In the genomic region with DNA sequence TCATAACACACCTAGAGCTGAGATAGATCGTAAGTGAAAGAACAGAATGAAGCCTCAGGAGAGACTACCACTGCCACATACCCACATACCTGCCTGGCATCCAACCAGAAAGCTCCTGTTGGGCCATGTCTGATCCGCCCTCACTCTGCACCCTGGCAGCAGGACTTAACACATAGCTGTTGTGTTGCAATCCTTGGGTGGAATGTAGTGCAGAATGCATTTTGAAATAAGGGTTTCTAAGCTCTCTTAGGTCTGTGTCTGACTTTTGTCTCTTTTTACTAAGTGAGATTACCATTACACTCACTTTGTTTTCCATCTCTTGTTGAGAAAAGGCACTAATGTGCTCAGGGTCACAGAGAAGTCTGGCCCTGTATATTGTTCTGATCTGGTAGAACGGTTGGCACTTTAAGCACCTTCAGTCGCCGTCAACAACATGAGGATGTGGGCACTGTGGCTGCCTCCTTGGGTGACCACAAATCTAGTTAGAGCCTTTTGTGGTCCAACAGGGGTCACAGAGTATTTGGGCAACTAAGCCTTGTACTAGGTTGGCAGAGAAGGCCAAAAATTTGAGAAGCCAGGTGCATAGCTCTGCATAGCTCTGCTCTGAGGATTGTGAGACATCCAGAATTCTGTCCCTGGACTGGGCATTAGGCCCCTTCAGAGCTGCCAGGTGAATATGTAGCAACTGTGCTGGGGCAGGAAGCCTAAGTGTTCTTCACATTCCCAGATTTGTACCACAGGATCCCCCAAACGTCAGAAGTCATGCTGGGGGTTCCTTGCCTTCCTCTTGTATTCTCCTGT, we compare ENCODE assay signal across 10 mouse cellular contexts.
DNase-seq lines count a peak whose midpoint lies in the region; ATAC-seq lines count a peak whose summit lies in the region.
"Had no signal": no experiment of that assay in that cellular context is flagged by ENCODE, and none has a peak within 500 bp of the region (broad histone marks: within the 10 kb centered on the region; RNA-seq: fewer than 3 reads in every experiment).

No protein-coding gene starts in this region.

- DNase-seq in heart, adult 11 months, result peak; percentile 89
- DNase-seq in heart, postnatal 10 days, result no peak
- DNase-seq in CD8-positive naive resting alpha-beta T cell, adult 2 months (ENCODE audit: low read depth in 2 of 2, low spot score in 2 of 2), result peak; percentile 56 to 73
- DNase-seq in kidney, adult 9 months, result peak; percentile 39
- DNase-seq in spleen, adult 18-20 months, result peak; percentile 51 to 60
- no peak for DNase-seq in forebrain, embryonic 14.5 days (ENCODE audit: low spot score)
- no peak for DNase-seq in left cerebral cortex, adult 8-10 months (ENCODE audit: low spot score in 2 of 2)

- no peak overlapping the region for H3K9ac ChIP-seq in forebrain, embryonic 14.5 days (ENCODE audit: low read length)
- no peak overlapping the region for H3K9ac ChIP-seq in forebrain, embryonic 13.5 days
- H3K9ac ChIP-seq: embryonic facial prominence, embryonic 12.5 days had no signal

- ATAC-seq in forebrain, embryonic 14.5 days, result no peak
- ATAC-seq in forebrain, embryonic 13.5 days, result no peak
- ATAC-seq: intestine, postnatal 0 days had no signal

- H3K36me3 ChIP-seq in forebrain, embryonic 14.5 days (ENCODE audit: control insufficient read depth, insufficient read depth, low read length), result no peaks in the 10 kb centered on the region
- H3K36me3 ChIP-seq in forebrain, embryonic 13.5 days (ENCODE audit: poor library complexity, severe bottlenecking), result no peaks in the 10 kb centered on the region

- H3K27ac ChIP-seq in forebrain, embryonic 14.5 days (ENCODE audit: low read depth, low read length), result no peak overlapping the region
- H3K27ac ChIP-seq in forebrain, embryonic 13.5 days, result no peak overlapping the region

- H3K4me2 ChIP-seq in forebrain, embryonic 14.5 days (ENCODE audit: low read length), result no peak overlapping the region
- no peak overlapping the region for H3K4me2 ChIP-seq in forebrain, embryonic 13.5 days
- H3K4me2 ChIP-seq: embryonic facial prominence, embryonic 12.5 days had no signal

- intact Hi-C loops in heart, postnatal 10 days (cut with DNase I), result loop anchor here (5.0 kb wide), 1 partner anchor 76 kb away; the partner anchor contains the start of gene Foxo1

- no peaks in the 10 kb centered on the region for H3K4me1 ChIP-seq in forebrain, embryonic 14.5 days (ENCODE audit: control insufficient read depth, insufficient read depth, low read length)
- H3K4me1 ChIP-seq in forebrain, embryonic 13.5 days, result peaks cover 6% of the 10 kb centered on the region; the same call in 1 of the 2 replicates

- no peak overlapping the region for H3K4me3 ChIP-seq in forebrain, embryonic 14.5 days (ENCODE audit: low read depth, low read length)
- H3K4me3 ChIP-seq in forebrain, embryonic 13.5 days, result no peak overlapping the region
- H3K4me3 ChIP-seq: embryonic facial prominence, embryonic 12.5 days had no signal

- no peaks in the 10 kb centered on the region for H3K9me3 ChIP-seq in forebrain, embryonic 14.5 days (replicated peaks; ENCODE audit: control insufficient read depth, low read length)
- H3K9me3 ChIP-seq in forebrain, embryonic 13.5 days (replicated peaks), result no peaks in the 10 kb centered on the region
- H3K9me3 ChIP-seq: embryonic facial prominence, embryonic 12.5 days had no signal

- WGBS in forebrain, embryonic 14.5 days, result 88% methylated on average over 6 of the region's 6 CpGs
- WGBS in forebrain, embryonic 13.5 days, result 84% methylated on average over 6 of the region's 6 CpGs

- no peaks in the 10 kb centered on the region for H3K27me3 ChIP-seq in forebrain, embryonic 14.5 days (replicated peaks; ENCODE audit: control insufficient read depth, insufficient read depth, low read length)
- H3K27me3 ChIP-seq in forebrain, embryonic 13.5 days, result no peaks in the 10 kb centered on the region
- H3K27me3 ChIP-seq: embryonic facial prominence, embryonic 12.5 days had no signal

Comparison
In these comparisons a context has a peak if more than half of its experiments do, and no peak if none do; other contexts are left out.
1. DNase-seq: peak in heart, adult 11 months (single experiment), CD8-positive naive resting alpha-beta T cell, adult 2 months (2 of 2), kidney, adult 9 months (single experiment) and spleen, adult 18-20 months (2 of 2); none in heart, postnatal 10 days (0 of 2), forebrain, embryonic 14.5 days (single experiment) and left cerebral cortex, adult 8-10 months (0 of 2).